Mouse (Mus musculus) induced T-regulatory cell, adult 2 months (primary cell): ENCODE results near the gene Ninl.

Experiments used
- DNase-seq: peaks from one replicate; pipeline ENCODE4 v3.0.0-alpha.2; 2012; ENCODE audit warnings: low read depth

The Ninl gene

GRCm38 (mm10) chr2:150904272-150904935 is 134.8 kb downstream of the Ninl start, which contains the start of gene Abhd12:
TSS of gene Abhd12 (minus strand) at chr2:150904741.
- peak; percentile 97 for DNase-seq

DNA sequence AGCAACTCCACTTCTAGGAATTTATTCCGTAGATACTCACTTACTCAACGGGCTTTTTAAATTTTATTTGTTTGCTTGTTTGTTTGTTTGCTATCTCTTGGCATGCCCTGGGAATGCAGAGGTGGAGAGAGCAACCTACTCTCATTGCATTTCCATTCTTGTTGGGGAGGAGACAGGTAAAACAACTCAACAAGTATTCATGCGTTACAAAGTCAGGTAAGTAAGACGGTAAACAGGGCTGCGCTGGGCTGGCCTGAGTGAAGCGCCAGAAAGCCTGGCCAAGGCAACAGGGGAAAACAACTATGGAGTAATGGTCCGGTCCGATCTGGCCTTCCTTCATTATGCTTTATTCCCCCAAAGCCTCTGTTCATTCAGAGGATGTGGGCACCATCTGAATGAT is 136.8 kb downstream of the Ninl start:
- no peak for DNase-seq

- DNase-seq = no peak
These were observed 138.8 kb downstream of the Ninl start for GRCm38 (mm10) chr2:150900341-150900740.

DNA sequence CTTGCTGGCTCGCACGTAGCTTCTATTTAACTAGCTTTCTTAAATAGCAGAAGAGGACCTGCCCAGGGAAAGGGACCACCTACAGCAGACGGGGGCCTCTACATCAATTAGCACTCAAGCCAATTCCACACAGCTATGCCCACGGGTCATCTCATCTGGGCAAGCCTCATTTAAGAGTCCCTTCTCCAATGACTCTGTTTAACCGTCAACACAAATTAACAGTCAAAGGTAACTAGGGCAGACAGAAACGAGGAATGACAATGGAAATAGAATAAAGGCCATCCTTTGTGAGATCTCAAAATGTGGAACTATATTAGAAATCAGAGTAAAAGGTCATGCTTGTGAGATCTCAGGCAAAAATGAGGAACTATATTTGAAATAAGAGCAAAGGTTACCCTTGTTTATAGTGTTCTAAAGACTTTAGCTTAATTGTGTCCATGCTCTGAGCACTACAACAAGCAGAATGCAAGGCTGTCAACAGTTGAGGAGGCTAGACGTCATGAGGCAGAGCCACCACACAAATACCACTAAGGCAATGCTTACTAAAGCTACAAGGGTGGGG is 143.4 kb downstream of the Ninl start:
- DNase-seq = no peak

GRCm38 (mm10) chr2:150894617-150895267 is 144.4 kb downstream of the Ninl start:
- DNase-seq = no peak

GRCm38 (mm10) chr2:150887370-150887769 is 151.8 kb downstream of the Ninl start:
- DNase-seq = no peak

GRCm38 (mm10) chr2:150886315-150886714 is 152.9 kb downstream of the Ninl start:
- no peak for DNase-seq

DNA sequence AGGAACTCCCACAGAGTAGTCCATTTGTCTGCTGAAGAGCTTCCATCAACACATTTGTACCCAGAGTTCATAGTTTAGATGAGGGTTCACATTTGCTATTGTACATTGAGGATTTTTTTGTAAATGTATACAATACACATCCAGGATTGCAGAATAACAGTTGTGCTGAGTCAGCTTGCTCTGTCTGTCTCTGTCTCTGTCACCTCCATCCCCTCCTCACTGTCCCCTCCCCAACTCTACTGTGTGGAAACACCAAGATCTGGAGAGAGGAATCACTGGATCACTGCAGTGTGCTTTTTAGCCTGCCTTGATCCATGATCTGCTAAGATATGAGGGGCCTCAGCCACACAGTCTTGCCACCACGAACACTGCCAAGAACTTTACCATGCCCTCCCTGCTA is 153.4 kb downstream of the Ninl start:
- DNase-seq = no peak

DNA sequence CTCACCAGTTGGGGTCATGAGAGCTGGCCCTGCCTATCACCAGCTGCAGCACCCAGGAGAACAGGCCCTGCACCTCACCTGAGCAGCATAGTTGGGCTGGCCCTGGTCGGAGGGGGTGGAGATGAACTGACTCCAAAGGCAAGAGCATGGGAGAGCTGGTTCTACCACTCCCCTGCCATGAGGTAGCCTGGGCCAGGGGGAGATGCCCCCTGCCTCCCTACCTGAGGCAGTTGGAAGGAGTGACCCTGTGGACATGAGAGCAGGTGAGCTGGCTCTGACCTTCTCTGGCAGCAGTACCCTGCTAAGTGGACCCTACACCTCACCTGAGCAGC is 154.4 kb downstream of the Ninl start:
- DNase-seq = no peak
